In the genomic region with DNA sequence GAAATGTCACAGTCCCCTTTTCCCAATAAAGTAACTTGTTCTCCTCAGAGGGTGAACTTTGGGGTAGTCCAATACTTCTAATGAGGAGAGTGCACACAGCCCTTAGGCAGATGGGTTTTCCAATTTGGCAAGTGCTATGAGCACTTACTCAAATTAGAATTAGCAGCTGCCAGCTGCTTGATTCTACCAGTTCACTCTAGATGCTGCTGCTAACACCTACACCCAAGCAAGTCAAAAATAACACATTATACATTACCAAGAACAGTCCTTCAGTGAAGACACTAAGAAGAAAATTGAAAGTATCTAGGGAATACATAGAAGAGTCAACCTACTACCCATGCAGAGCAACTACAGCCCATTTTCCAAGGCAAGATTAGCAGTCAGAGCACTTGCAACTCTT, we compare ENCODE assay signal across 39 mouse cellular contexts. TPM values are rescaled to one million over a fixed set of nuclear protein-coding genes. Genes with fewer than 3 reads are reported as not detected.
DNase-seq lines count a peak whose midpoint lies in the region; TF ChIP-seq lines count a peak whose summit lies in the region.
"Had no signal": no experiment of that assay in that cellular context is flagged by ENCODE, and none has a peak within 500 bp of the region (broad histone marks: within the 10 kb centered on the region; RNA-seq: fewer than 3 reads in every experiment).

No protein-coding gene starts in this region.

- no peak overlapping the region for H3K4me3 ChIP-seq in gastrocnemius, adult 2 months
- H3K4me3 ChIP-seq in heart, embryonic 10.5 days = no peak overlapping the region
- H3K4me3 ChIP-seq: embryonic facial prominence, embryonic 10.5 days; embryonic facial prominence, embryonic 15.5 days; forebrain, embryonic 12.5 days; hindbrain, embryonic 10.5 days; kidney, embryonic 15.5 days; layer of hippocampus, adult 2 months; liver, embryonic 13.5 days; midbrain, embryonic 10.5 days; midbrain, embryonic 15.5 days; neural tube, embryonic 15.5 days; stomach, embryonic 15.5 days had no signal

- peak; percentile 49 to 62 for DNase-seq in frontal cortex, adult 2 months (ENCODE audit: extremely low spot score in 1 of 2, low spot score in 1 of 2)
- no peak for DNase-seq in frontal cortex, postnatal 25 days (ENCODE audit: low spot score in 2 of 2)
- DNase-seq in left cerebral cortex, adult 9 months (ENCODE audit: low spot score in 2 of 2) = peak; percentile 43 to 59
- DNase-seq in left cerebral cortex, postnatal 4 days = no peak
- DNase-seq in left cerebral cortex, postnatal 25 days (ENCODE audit: low spot score in 2 of 2) = peak; percentile 41 to 83
- DNase-seq in gastrocnemius, adult 2 months = no peak
- DNase-seq in heart, embryonic 10.5 days (ENCODE audit: low spot score) = no peak
- DNase-seq: adrenal gland, adult 8-10 months; cerebellum, adult 8-10 months; cerebellum, postnatal 25 days; forebrain, postnatal 0 days; gastrocnemius, postnatal 10 days; heart, postnatal 14 days; kidney, adult 18-20 months; kidney, postnatal 25 days; liver, embryonic 13.5 days; lung, adult 18-20 months; retina, postnatal 1 day; thymus, postnatal 14 days had no signal

- no peaks in the 10 kb centered on the region for H3K4me1 ChIP-seq in heart, embryonic 10.5 days
- H3K4me1 ChIP-seq: embryonic facial prominence, embryonic 10.5 days; embryonic facial prominence, embryonic 15.5 days; forebrain, embryonic 12.5 days; hindbrain, embryonic 10.5 days; kidney, embryonic 15.5 days; liver, embryonic 13.5 days; midbrain, embryonic 10.5 days; midbrain, embryonic 15.5 days; neural tube, embryonic 15.5 days; stomach, embryonic 15.5 days had no signal

- H3K9me3 ChIP-seq in heart, embryonic 10.5 days = no peaks in the 10 kb centered on the region
- H3K9me3 ChIP-seq: embryonic facial prominence, embryonic 10.5 days; embryonic facial prominence, embryonic 15.5 days; forebrain, embryonic 12.5 days; G1E; hindbrain, embryonic 10.5 days; kidney, embryonic 15.5 days; liver, embryonic 13.5 days; midbrain, embryonic 10.5 days; midbrain, embryonic 15.5 days; neural tube, embryonic 15.5 days; stomach, embryonic 15.5 days had no signal

- no peaks in the 10 kb centered on the region for H3K27me3 ChIP-seq in heart, embryonic 10.5 days (ENCODE audit: insufficient read depth, poor library complexity, severe bottlenecking)
- H3K27me3 ChIP-seq: embryonic facial prominence, embryonic 15.5 days; forebrain, embryonic 12.5 days; kidney, embryonic 15.5 days; liver, embryonic 13.5 days; midbrain, embryonic 15.5 days; neural tube, embryonic 15.5 days; stomach, embryonic 15.5 days had no signal

- intact Hi-C loops in left cerebral cortex, postnatal 4 days (cut with DNase I) = no loop called here
- intact Hi-C loops in left cerebral cortex, postnatal 25 days (cut with DNase I) = loop anchor here (1.0 to 2.0 kb wide), 2 partner anchors 120 to 477 kb away; no protein-coding TSS in a partner anchor
- intact Hi-C loops in gastrocnemius, adult 2 months (cut with DNase I) = no loop called here

- no peak for TF ChIP-seq CTCF in gastrocnemius, adult 2 months (IDR thresholded peaks at IDR 0.05)

- H3K36me3 ChIP-seq in heart, embryonic 10.5 days = no peaks in the 10 kb centered on the region
- H3K36me3 ChIP-seq: embryonic facial prominence, embryonic 10.5 days; embryonic facial prominence, embryonic 15.5 days; forebrain, embryonic 12.5 days; G1E; hindbrain, embryonic 10.5 days; kidney, embryonic 15.5 days; liver, embryonic 13.5 days; midbrain, embryonic 10.5 days; midbrain, embryonic 15.5 days; neural tube, embryonic 15.5 days; stomach, embryonic 15.5 days had no signal

- no peak overlapping the region for H3K27ac ChIP-seq in gastrocnemius, adult 2 months
- no peak overlapping the region for H3K27ac ChIP-seq in heart, embryonic 10.5 days
- H3K27ac ChIP-seq: embryonic facial prominence, embryonic 10.5 days; embryonic facial prominence, embryonic 15.5 days; forebrain, embryonic 12.5 days; hindbrain, embryonic 10.5 days; kidney, embryonic 15.5 days; layer of hippocampus, adult 2 months; liver, embryonic 13.5 days; midbrain, embryonic 10.5 days; midbrain, embryonic 15.5 days; neural tube, embryonic 15.5 days; stomach, embryonic 15.5 days had no signal

RNA-seq across cellular contexts. Expression of gene Reg3b, which starts 30.2 kb away (rescaled TPM):
- polyA plus RNA-seq in frontal cortex, adult 2 months (2012; rRNA removed) = 0.40 and 1.4 TPM in 2 replicates
- total RNA-seq in left cerebral cortex, postnatal 4 days (2021) = not detected
- not detected for total RNA-seq in left cerebral cortex, postnatal 25 days (2021)
- not detected for total RNA-seq in gastrocnemius, adult 2 months (2021)
- not detected in 2 replicates for polyA plus RNA-seq in heart, embryonic 10.5 days (2016; fragmentation: Nextera tagmentation; extraction: Ambion mirVana)
- total RNA-seq: adrenal gland, adult 8-10 months; adrenal gland, postnatal 4 days; forebrain, postnatal 0 days; G1E; gastrocnemius, postnatal 10 days; heart, adult 8-10 months; layer of hippocampus, adult 2 months; left cerebral cortex, adult 8-10 months had no signal
- polyA plus RNA-seq: embryonic facial prominence, embryonic 10.5 days; embryonic facial prominence, embryonic 15.5 days; forebrain, embryonic 12.5 days; forebrain, postnatal 0 days; G1E; heart, embryonic 14.5 days; hindbrain, embryonic 10.5 days; kidney, embryonic 15.5 days; liver, embryonic 13.5 days; lung, postnatal 0 days; midbrain, embryonic 10.5 days; midbrain, embryonic 15.5 days had no signal

RNA-seq across cellular contexts. Expression of gene Reg3d, which starts 38.4 kb away (rescaled TPM):
- not detected in 2 replicates for polyA plus RNA-seq in frontal cortex, adult 2 months (2012; rRNA removed)
- total RNA-seq in left cerebral cortex, postnatal 4 days (2021) = not detected
- total RNA-seq in left cerebral cortex, postnatal 25 days (2021) = not detected
- not detected for total RNA-seq in gastrocnemius, adult 2 months (2021)
- not detected in 2 replicates for polyA plus RNA-seq in heart, embryonic 10.5 days (2016; fragmentation: Nextera tagmentation; extraction: Ambion mirVana)
- total RNA-seq: adrenal gland, adult 8-10 months; forebrain, postnatal 0 days; G1E; gastrocnemius, postnatal 10 days; heart, adult 8-10 months; heart, postnatal 14 days; layer of hippocampus, adult 2 months; left cerebral cortex, adult 8-10 months had no signal
- polyA plus RNA-seq: embryonic facial prominence, embryonic 10.5 days; embryonic facial prominence, embryonic 15.5 days; forebrain, embryonic 12.5 days; forebrain, postnatal 0 days; G1E; gonadal fat pad, adult 2 months; heart, embryonic 14.5 days; hindbrain, embryonic 10.5 days; hindbrain, embryonic 16.5 days; intestine, embryonic 14.5 days; kidney, embryonic 15.5 days; limb, embryonic 14.5 days; liver, embryonic 13.5 days; lung, postnatal 0 days; midbrain, embryonic 10.5 days; midbrain, embryonic 15.5 days; neural tube, embryonic 15.5 days had no signal

RNA-seq across cellular contexts. Expression of gene Reg3a, which starts 40.2 kb away (rescaled TPM):
- polyA plus RNA-seq in frontal cortex, adult 2 months (2012; rRNA removed) = not detected in 2 replicates
- total RNA-seq in left cerebral cortex, postnatal 4 days (2021) = not detected
- not detected for total RNA-seq in left cerebral cortex, postnatal 25 days (2021)
- total RNA-seq in gastrocnemius, adult 2 months (2021) = not detected
- not detected in 2 replicates for polyA plus RNA-seq in heart, embryonic 10.5 days (2016; fragmentation: Nextera tagmentation; extraction: Ambion mirVana)
- total RNA-seq: adrenal gland, adult 8-10 months; adrenal gland, postnatal 4 days; forebrain, postnatal 0 days; G1E; gastrocnemius, postnatal 10 days; heart, adult 8-10 months; heart, postnatal 14 days; layer of hippocampus, adult 2 months; left cerebral cortex, adult 8-10 months had no signal
- polyA plus RNA-seq: embryonic facial prominence, embryonic 10.5 days; embryonic facial prominence, embryonic 15.5 days; forebrain, embryonic 12.5 days; forebrain, postnatal 0 days; G1E; gonadal fat pad, adult 2 months; heart, embryonic 14.5 days; hindbrain, embryonic 10.5 days; hindbrain, embryonic 16.5 days; intestine, embryonic 14.5 days; kidney, embryonic 15.5 days; limb, embryonic 14.5 days; liver, embryonic 13.5 days; lung, postnatal 0 days; midbrain, embryonic 10.5 days; midbrain, embryonic 15.5 days; neural tube, embryonic 15.5 days; stomach, embryonic 15.5 days had no signal

RNA-seq across cellular contexts. Expression of gene Reg2, which starts 55.1 kb away (rescaled TPM):
- not detected in 2 replicates for polyA plus RNA-seq in frontal cortex, adult 2 months (2012; rRNA removed)
- not detected for total RNA-seq in left cerebral cortex, postnatal 4 days (2021)
- not detected for total RNA-seq in left cerebral cortex, postnatal 25 days (2021)
- total RNA-seq in gastrocnemius, adult 2 months (2021) = not detected
- polyA plus RNA-seq in heart, embryonic 10.5 days (2016; fragmentation: Nextera tagmentation; extraction: Ambion mirVana) = not detected in 2 replicates
- total RNA-seq: adrenal gland, adult 8-10 months; forebrain, postnatal 0 days; G1E; gastrocnemius, postnatal 10 days; heart, adult 8-10 months; heart, postnatal 14 days; layer of hippocampus, adult 2 months; left cerebral cortex, adult 8-10 months had no signal
- polyA plus RNA-seq: embryonic facial prominence, embryonic 10.5 days; embryonic facial prominence, embryonic 15.5 days; forebrain, embryonic 12.5 days; forebrain, postnatal 0 days; G1E; gonadal fat pad, adult 2 months; heart, embryonic 14.5 days; hindbrain, embryonic 10.5 days; hindbrain, embryonic 16.5 days; intestine, embryonic 14.5 days; kidney, embryonic 15.5 days; limb, embryonic 14.5 days; liver, embryonic 13.5 days; lung, postnatal 0 days; midbrain, embryonic 10.5 days; midbrain, embryonic 15.5 days; neural tube, embryonic 15.5 days; stomach, embryonic 15.5 days had no signal

Comparison
In these comparisons a context has a peak if more than half of its experiments do, and no peak if none do; other contexts are left out.
1. DNase-seq: peak in frontal cortex, adult 2 months (2 of 2), left cerebral cortex, adult 9 months (2 of 2) and left cerebral cortex, postnatal 25 days (2 of 2); none in frontal cortex, postnatal 25 days (0 of 2), left cerebral cortex, postnatal 4 days (single experiment), gastrocnemius, adult 2 months (single experiment) and heart, embryonic 10.5 days (single experiment).